22 mouse cellular contexts compared by ENCODE assay signal in the genomic region with DNA sequence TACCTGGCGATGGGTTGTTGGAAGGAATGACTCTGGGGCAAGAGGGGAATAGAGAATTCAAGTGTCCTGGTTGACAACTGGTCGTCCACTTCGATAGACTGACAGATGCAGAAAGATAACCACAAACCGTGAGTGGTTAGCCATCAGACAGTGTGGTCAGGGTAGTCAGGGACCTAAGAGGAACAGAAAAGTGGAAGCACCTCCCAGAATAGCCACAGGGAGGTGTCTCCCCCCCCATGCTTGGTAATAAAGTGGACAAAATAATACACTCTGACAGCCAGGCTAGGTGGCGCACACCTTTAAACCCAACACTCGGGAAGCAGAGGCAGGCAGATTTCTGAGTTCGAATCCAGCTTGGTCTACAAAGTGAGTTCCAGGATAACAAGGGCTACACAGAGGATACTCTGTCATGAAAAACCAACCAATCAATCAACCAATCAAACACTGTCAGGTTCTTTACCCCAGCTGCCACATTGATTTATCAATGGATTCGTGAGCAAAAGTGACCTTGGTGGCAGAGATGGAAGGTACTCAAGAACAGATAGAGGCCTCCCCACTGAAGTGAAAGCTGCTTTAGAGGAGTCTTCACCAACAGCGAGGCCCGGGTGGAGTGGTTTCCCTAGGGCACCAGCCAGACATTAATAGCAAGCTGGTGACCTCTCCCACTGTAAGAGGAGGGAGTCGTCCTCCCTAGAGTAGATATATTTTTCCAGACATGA. TPM values are rescaled to one million over a fixed set of nuclear protein-coding genes. Genes with fewer than 3 reads are reported as not detected.
DNase-seq lines count a peak whose midpoint lies in the region; ATAC-seq and TF ChIP-seq lines count a peak whose summit lies in the region.
"Had no signal": no experiment of that assay in that cellular context is flagged by ENCODE, and none has a peak within 500 bp of the region (broad histone marks: within the 10 kb centered on the region; RNA-seq: fewer than 3 reads in every experiment).

No protein-coding gene starts in this region.

- H3K4me3 ChIP-seq in intestine, postnatal 0 days (ENCODE audit: low read depth, low read length): no peak overlapping the region
- H3K4me3 ChIP-seq: heart, embryonic 12.5 days; intestine, embryonic 15.5 days; kidney, embryonic 15.5 days; limb, embryonic 13.5 days had no signal

- no peaks in the 10 kb centered on the region for H3K36me3 ChIP-seq in intestine, postnatal 0 days (ENCODE audit: control insufficient read depth, insufficient read depth)
- H3K36me3 ChIP-seq: heart, embryonic 12.5 days; intestine, embryonic 15.5 days; kidney, embryonic 15.5 days; limb, embryonic 13.5 days had no signal

- H3K9me3 ChIP-seq in intestine, postnatal 0 days (ENCODE audit: control insufficient read depth): no peaks in the 10 kb centered on the region
- H3K9me3 ChIP-seq: G1E; intestine, embryonic 15.5 days; kidney, embryonic 15.5 days; limb, embryonic 13.5 days had no signal

- peak; percentile 54 to 75 for ATAC-seq in hematopoietic stem cell, adult 5-6 weeks (replicated peaks in 1 of 2; ENCODE audit: insufficient read depth in 1 of 2, low FRiP score in 2 of 2, low TSS enrichment in 1 of 2, low read depth in 1 of 2, poor library complexity in 2 of 2, severe bottlenecking in 2 of 2)
- peak; percentile 73 for ATAC-seq in monocyte, adult 5-6 weeks (replicated peaks; ENCODE audit: insufficient number of reproducible peaks, low FRiP score, low TSS enrichment, poor library complexity, severe bottlenecking)
- no peak for ATAC-seq in intestine, postnatal 0 days
- ATAC-seq: forebrain, embryonic 16.5 days; intestine, embryonic 15.5 days had no signal

- WGBS in intestine, postnatal 0 days: 78% methylated on average over 11 of the region's 11 CpGs

- no peak for TF ChIP-seq CTCF in intestine, postnatal 0 days (IDR thresholded peaks at IDR 0.05; ENCODE audit: low read depth)

- DNase-seq in 416B (ENCODE audit: low read depth): peak; percentile 92
- DNase-seq in B cell, adult 2 months: peak; percentile 55 to 67
- no peak for DNase-seq in urinary bladder, postnatal 10 days (ENCODE audit: low spot score)
- DNase-seq in cerebellum, adult 8-10 months: no peak
- DNase-seq: cerebellum, postnatal 10 days; embryo, embryonic 11 days; heart, postnatal 14 days; lung, postnatal 14 days; right cerebral cortex, postnatal 14 days; spleen, adult 18-20 months had no signal

- H3K4me2 ChIP-seq in intestine, postnatal 0 days (replicated peaks; ENCODE audit: low read depth): no peak overlapping the region
- H3K4me2 ChIP-seq: heart, embryonic 12.5 days; hindbrain, embryonic 14.5 days; intestine, embryonic 15.5 days; kidney, embryonic 15.5 days; limb, embryonic 13.5 days; midbrain, embryonic 11.5 days had no signal

- H3K4me1 ChIP-seq in intestine, postnatal 0 days (replicated peaks; ENCODE audit: control insufficient read depth, insufficient read depth, low read length): no peaks in the 10 kb centered on the region
- H3K4me1 ChIP-seq: heart, embryonic 12.5 days; intestine, embryonic 15.5 days; kidney, embryonic 15.5 days had no signal

- H3K27me3 ChIP-seq in intestine, postnatal 0 days (replicated peaks; ENCODE audit: control insufficient read depth, insufficient read depth, low read length): no peaks in the 10 kb centered on the region
- H3K27me3 ChIP-seq: heart, embryonic 12.5 days; intestine, embryonic 15.5 days; kidney, embryonic 15.5 days; limb, embryonic 13.5 days had no signal

- H3K9ac ChIP-seq in intestine, postnatal 0 days (ENCODE audit: low read depth, low read length): no peak overlapping the region
- H3K9ac ChIP-seq: heart, embryonic 12.5 days; hindbrain, embryonic 14.5 days; intestine, embryonic 15.5 days; kidney, embryonic 15.5 days; limb, embryonic 13.5 days had no signal

- no peak overlapping the region for H3K27ac ChIP-seq in intestine, postnatal 0 days (ENCODE audit: low read depth, low read length)
- H3K27ac ChIP-seq: hindbrain, embryonic 14.5 days; intestine, embryonic 15.5 days; kidney, embryonic 15.5 days; limb, embryonic 13.5 days had no signal

RNA-seq across cellular contexts. Expression of a gene that starts 10.5 kb away (rescaled TPM):
- 44.6 and 77.6 TPM in 2 replicates for total RNA-seq in hematopoietic stem cell, adult 5-6 weeks (2017)
- 155 to 206 TPM (median 192 TPM) in 3 replicates for total RNA-seq in monocyte, adult 5-6 weeks (2017)
- polyA plus RNA-seq in intestine, postnatal 0 days (2015; fragmentation: Nextera tagmentation; extraction: Ambion mirVana): 4.1 and 4.8 TPM in 2 replicates

RNA-seq across cellular contexts. Expression of a gene that starts 41.1 kb away (rescaled TPM):
- 1.1 and 2.8 TPM in 2 replicates for total RNA-seq in hematopoietic stem cell, adult 5-6 weeks (2017)
- 4.9 to 12.3 TPM (median 10.3 TPM) in 3 replicates for total RNA-seq in monocyte, adult 5-6 weeks (2017)
- 0.03 and 0.05 TPM in 2 replicates for polyA plus RNA-seq in intestine, postnatal 0 days (2015; fragmentation: Nextera tagmentation; extraction: Ambion mirVana)
- polyA plus RNA-seq: G1E; liver, embryonic 16.5 days had no signal

Comparison
In these comparisons a context has a peak if more than half of its experiments do, and no peak if none do; other contexts are left out.
1. DNase-seq: peak in 416B (single experiment) and B cell, adult 2 months (2 of 2); none in urinary bladder, postnatal 10 days (single experiment) and cerebellum, adult 8-10 months (single experiment).